Mouse (Mus musculus) kidney, adult 2 months (tissue): ENCODE measurements at regions not wholly inside any gene's neighbourhood (a gene's known extent, or its start where the extent isn't known, plus 50 kb on each side); places are given as distances from the start of the nearest gene placed in this dataset.

Experiments
- CTCF ChIP-seq: fragments of 200-500 bp; conservative IDR thresholded peaks from 2 replicates; pipeline ENCODE4 v1.5.1; 2011; ENCODE audit warnings: low read depth, mild to moderate bottlenecking, control low read depth, low read length, moderate library complexity, mixed read lengths; ENCODE audit not compliant: insufficient read depth, insufficient read length
- POLR2A ChIP-seq: fragments of 200-500 bp; IDR thresholded peaks from one replicate; pipeline ENCODE4 v1.6.1; 2011; ENCODE audit warnings: low read depth, low read length, control low read depth

GRCm38 (mm10) chr17:88330129-88330528 lies 110.4 kb upstream of the Foxn2 start:
- no peak for TF ChIP-seq POLR2A
- TF ChIP-seq CTCF: 0 out of 2 replicates have a peak, but pooled peaks have one; percentile 11
